Mouse (Mus musculus) liver, adult 2 months (tissue): Measurements from ENCODE around the gene Fbxl13.

ENCODE experiments used
- CTCF ChIP-seq: fragments of 200-500 bp; IDR thresholded peaks from 2 replicates; pipeline ENCODE4 v1.5.1; 2011; ENCODE audit warnings: low read depth, low read length, control low read depth
- POLR2A ChIP-seq: fragments of 200-500 bp; IDR thresholded peaks from 2 replicates; pipeline ENCODE4 v1.6.1; 2011; ENCODE audit warnings: low read length, control low read depth; ENCODE audit not compliant: insufficient read depth; ENCODE audit errors: extremely low read depth

DNA sequence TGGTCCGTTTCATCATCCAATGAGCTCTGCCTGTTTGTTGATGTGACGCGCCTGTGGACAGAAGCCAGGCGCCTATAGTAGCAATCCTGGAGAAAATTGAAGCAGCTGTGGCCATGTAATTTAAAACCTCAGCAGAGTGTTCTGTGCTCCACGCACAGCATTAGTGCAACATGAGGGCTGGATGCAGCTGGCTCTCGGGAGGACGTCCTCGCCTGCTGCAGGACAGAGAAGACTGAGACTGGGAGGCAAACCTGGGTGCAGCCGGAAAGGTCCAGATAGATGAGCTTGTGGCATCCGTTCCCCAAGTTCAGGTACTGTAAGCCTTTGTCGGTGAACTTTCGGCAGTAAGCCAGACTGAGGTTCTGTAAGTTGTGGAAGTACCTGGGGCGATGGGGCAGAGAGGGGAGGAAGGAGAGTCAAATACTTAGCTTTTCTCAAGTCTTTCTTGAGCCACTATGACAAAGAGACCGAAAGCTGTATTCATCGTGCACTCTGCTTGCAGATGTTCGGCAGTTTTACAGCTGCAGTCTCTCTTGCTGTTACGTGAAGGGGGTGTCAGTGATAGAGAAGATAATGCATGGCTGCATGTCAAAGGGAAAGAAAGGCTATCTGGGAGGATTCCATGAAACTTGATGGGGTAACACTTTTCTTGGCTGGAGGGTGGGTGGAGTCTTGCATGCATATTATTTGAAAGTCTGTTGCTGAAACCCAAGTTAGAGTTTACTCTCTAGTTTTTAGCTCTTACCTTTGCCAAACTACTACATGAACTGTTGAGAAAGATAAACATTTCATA, 101.8 kb downstream of the Fbxl13 start, which contains the start of gene Lrrc17:
- TF ChIP-seq POLR2A (no peak), CTCF (no peak)
